Mouse (Mus musculus): ENCODE measurements around the gene Fkbp2. TPM values are rescaled to one million over a fixed set of nuclear protein-coding genes. Genes with fewer than 3 reads are reported as not detected.

The Fkbp2 gene
- total RNA-seq (2021): 10 to 100 TPM; 77.0 to 98.0 TPM
- long read RNA-seq, transcript Fkbp2-202 (6 exons, 664 nt): major isoform, 43 of 102 reads
- long read RNA-seq, transcript Fkbp2-201 (6 exons, 642 nt): minor isoform, 32 of 102 reads
- long read RNA-seq, partial matches to known transcripts: 10 of 102 reads
- long read RNA-seq, other reads (novel, unspliced or antisense): 14 of 102 reads

GRCm38 (mm10) chr19:6980381-6981093 lies at the start of gene Fkbp2:
Gene Fkbp2 (minus strand): TSS chr19:6980501.
- peak; percentile 99 for DNase-seq (ENCODE audit: low spot score in 2 of 2)

- no peak for DNase-seq (ENCODE audit: low spot score in 2 of 2)
Measured at GRCm38 (mm10) chr19:7029531-7029930, 49.2 kb upstream of the Fkbp2 start.

- DNase-seq (ENCODE audit: low spot score in 2 of 2): peak; percentile 40 to 49
Measured at GRCm38 (mm10) chr19:7020224-7020641, 39.9 kb upstream of the Fkbp2 start.

- DNase-seq (ENCODE audit: low spot score in 2 of 2): no peak
Measured at GRCm38 (mm10) chr19:7019191-7019590, 38.9 kb upstream of the Fkbp2 start, which contains the start of gene Fermt3. Gene Fermt3 (minus strand): TSS chr19:7019469.

GRCm38 (mm10) chr19:7018546-7018945 lies 38.2 kb upstream of the Fkbp2 start:
- DNase-seq (ENCODE audit: low spot score in 2 of 2): no peak

GRCm38 (mm10) chr19:7017541-7018457 lies 37.5 kb upstream of the Fkbp2 start:
- DNase-seq (ENCODE audit: low spot score in 2 of 2): no peak

- no peak for DNase-seq (ENCODE audit: low spot score in 2 of 2)
Measured at GRCm38 (mm10) chr19:7014481-7015135, 34.3 kb upstream of the Fkbp2 start.

- no peak for DNase-seq (ENCODE audit: low spot score in 2 of 2)
Measured at GRCm38 (mm10) chr19:7013984-7014383, 33.7 kb upstream of the Fkbp2 start.

GRCm38 (mm10) chr19:7012426-7012825 lies 32.1 kb upstream of the Fkbp2 start:
- no peak for DNase-seq (ENCODE audit: low spot score in 2 of 2)

- no peak for DNase-seq (ENCODE audit: low spot score in 2 of 2)
Measured at GRCm38 (mm10) chr19:7006892-7007593, 26.7 kb upstream of the Fkbp2 start.

- no peak for DNase-seq (ENCODE audit: low spot score in 2 of 2)
Measured at GRCm38 (mm10) chr19:6999360-7000063, 19.2 kb upstream of the Fkbp2 start.

- no peak for DNase-seq (ENCODE audit: low spot score in 2 of 2)
Measured at GRCm38 (mm10) chr19:6997721-6998290, 17.5 kb upstream of the Fkbp2 start.

- peak; percentile 73 to 80 for DNase-seq (ENCODE audit: low spot score in 2 of 2)
Measured at GRCm38 (mm10) chr19:6996006-6996405, 15.7 kb upstream of the Fkbp2 start, which contains the start of the genes Nudt22 and Trpt1. Gene Nudt22 (minus strand): TSS chr19:6996117. Gene Trpt1 (plus strand): TSS chr19:6996131.

GRCm38 (mm10) chr19:6995255-6995991 lies 15.1 kb upstream of the Fkbp2 start:
- DNase-seq (ENCODE audit: low spot score in 2 of 2): no peak

- DNase-seq (ENCODE audit: low spot score in 2 of 2): no peak
Measured at GRCm38 (mm10) chr19:6994489-6994888, 14.2 kb upstream of the Fkbp2 start.

GRCm38 (mm10) chr19:6994002-6994401 lies 13.7 kb upstream of the Fkbp2 start:
- DNase-seq (ENCODE audit: low spot score in 2 of 2): no peak

- DNase-seq (ENCODE audit: low spot score in 2 of 2): no peak
Measured at GRCm38 (mm10) chr19:6993011-6993770, 12.9 kb upstream of the Fkbp2 start.

Data from layer of hippocampus, postnatal 10 days (tissue).